Mouse (Mus musculus) G1E (cell line): Measurements from ENCODE around the gene Ocm.

ENCODE experiments used
- CTCF ChIP-seq: IDR thresholded peaks from 2 replicates; pipeline ENCODE4 v1.5.1; 2012; ENCODE audit warnings: low read depth, low read length, inconsistent platforms, mixed read lengths
- GATA1 ChIP-seq: IDR thresholded peaks from 2 replicates; pipeline ENCODE4 v1.6.1; 2012; ENCODE audit warnings: borderline replicate concordance, low read length, inconsistent platforms, mixed read lengths
- GATA2 ChIP-seq: IDR thresholded peaks from 2 replicates; pipeline ENCODE4 v1.6.1; 2012; ENCODE audit warnings: low read depth, low read length, inconsistent platforms, borderline replicate concordance
- POLR2AphosphoS5 ChIP-seq: IDR thresholded peaks from 2 replicates; pipeline ENCODE4 v1.6.1; 2012; ENCODE audit warnings: low read depth, low read length, inconsistent platforms; ENCODE audit not compliant: insufficient replicate concordance
- TAL1 ChIP-seq: conservative IDR thresholded peaks from 2 replicates; pipeline ENCODE4 v1.6.1; 2012; ENCODE audit warnings: low read depth, low read length, inconsistent platforms, mixed read lengths

- TF ChIP-seq CTCF (no peak), GATA1 (no peak), TAL1 (no peak), POLR2AphosphoS5 (no peak), GATA2 (no peak)
Observed at GRCm38 (mm10) chr5:143993260-143993659, 33.2 kb downstream of the Ocm start.
